In the genomic region with DNA sequence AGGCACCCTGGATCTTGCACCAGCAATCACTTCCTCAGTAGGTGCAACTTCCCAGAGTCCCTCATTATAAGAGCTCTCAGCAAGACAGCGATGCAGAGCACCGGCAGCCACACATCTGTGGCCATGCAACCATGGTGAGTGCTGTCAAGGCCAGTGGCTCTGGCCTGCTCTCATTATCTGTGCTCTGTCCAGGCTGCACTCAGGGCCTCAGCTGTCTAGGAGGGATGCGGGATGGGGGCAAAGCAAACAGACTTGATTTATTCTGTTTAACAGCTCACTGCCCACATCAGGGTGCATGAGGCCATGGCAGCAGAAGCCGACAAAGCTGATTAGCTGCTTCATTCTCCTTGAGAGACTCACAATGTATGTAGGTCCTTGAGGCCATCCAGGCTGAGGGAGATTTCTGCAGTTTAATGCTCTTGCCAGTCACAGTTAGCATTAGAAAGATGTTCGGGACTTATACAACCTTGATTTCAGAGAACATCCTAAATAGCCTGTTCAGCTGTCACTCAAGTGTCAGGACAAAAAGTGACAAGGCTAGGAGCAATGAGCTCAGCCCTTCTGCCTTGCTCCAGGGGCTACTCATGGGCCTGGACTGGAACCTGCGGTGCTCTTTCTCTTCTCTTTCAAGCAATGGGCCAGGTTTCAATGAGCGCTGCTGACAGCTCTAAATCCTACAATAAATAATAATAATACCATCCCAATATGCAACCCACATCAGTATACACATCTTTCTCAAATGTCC, we compare ENCODE assay signal across 14 mouse cellular contexts.
DNase-seq lines count a peak whose midpoint lies in the region; ATAC-seq and TF ChIP-seq lines count a peak whose summit lies in the region.
"Had no signal": no experiment of that assay in that cellular context is flagged by ENCODE, and none has a peak within 500 bp of the region (broad histone marks: within the 10 kb centered on the region; RNA-seq: fewer than 3 reads in every experiment).

No protein-coding gene starts in this region.

- peak; percentile 83 for ATAC-seq in kidney, embryonic 14.5 days (ENCODE audit: low FRiP score, low TSS enrichment)
- peak; percentile 87; the same call in 1 of the 2 replicates for ATAC-seq in embryonic facial prominence, embryonic 14.5 days (ENCODE audit: low read depth)
- peak; percentile 82 for ATAC-seq in hindbrain, postnatal 0 days
- peak; percentile 65; the same call in 1 of the 2 replicates for ATAC-seq in neural tube, embryonic 14.5 days (ENCODE audit: low read depth)
- no peak for ATAC-seq in stomach, postnatal 0 days (ENCODE audit: low FRiP score, low TSS enrichment)

- H3K27me3 ChIP-seq in kidney, embryonic 14.5 days (ENCODE audit: control insufficient read depth, insufficient read depth, low read length), result no peaks in the 10 kb centered on the region
- H3K27me3 ChIP-seq in embryonic facial prominence, embryonic 14.5 days (replicated peaks; ENCODE audit: control insufficient read depth, insufficient read depth, low read length), result no peaks in the 10 kb centered on the region
- H3K27me3 ChIP-seq in hindbrain, postnatal 0 days (ENCODE audit: insufficient read depth, low read length), result no peaks in the 10 kb centered on the region
- H3K27me3 ChIP-seq in neural tube, embryonic 14.5 days (ENCODE audit: control insufficient read depth, insufficient read depth, low read length), result no peaks in the 10 kb centered on the region
- no peaks in the 10 kb centered on the region for H3K27me3 ChIP-seq in stomach, postnatal 0 days (ENCODE audit: control insufficient read depth, insufficient read depth, low read length)
- H3K27me3 ChIP-seq: limb, embryonic 12.5 days; lung, embryonic 15.5 days had no signal

- no peak overlapping the region for H3K4me3 ChIP-seq in kidney, embryonic 14.5 days (ENCODE audit: low read length)
- H3K4me3 ChIP-seq in embryonic facial prominence, embryonic 14.5 days (ENCODE audit: low read depth, low read length), result no peak overlapping the region
- no peak overlapping the region for H3K4me3 ChIP-seq in hindbrain, postnatal 0 days (ENCODE audit: low read length)
- no peak overlapping the region for H3K4me3 ChIP-seq in neural tube, embryonic 14.5 days (ENCODE audit: low read depth, low read length)
- no peak overlapping the region for H3K4me3 ChIP-seq in stomach, postnatal 0 days (ENCODE audit: low read depth, low read length)
- H3K4me3 ChIP-seq in left cerebral cortex, adult 2 months, result no peak overlapping the region
- H3K4me3 ChIP-seq: limb, embryonic 12.5 days; lung, embryonic 15.5 days; myocyte had no signal

- no peaks in the 10 kb centered on the region for H3K9me3 ChIP-seq in kidney, embryonic 14.5 days (ENCODE audit: control insufficient read depth, low read length)
- H3K9me3 ChIP-seq in embryonic facial prominence, embryonic 14.5 days (ENCODE audit: control insufficient read depth, low read length), result no peaks in the 10 kb centered on the region
- no peaks in the 10 kb centered on the region for H3K9me3 ChIP-seq in hindbrain, postnatal 0 days (ENCODE audit: low read length)
- H3K9me3 ChIP-seq in neural tube, embryonic 14.5 days (ENCODE audit: control insufficient read depth, low read length), result no peaks in the 10 kb centered on the region
- no peaks in the 10 kb centered on the region for H3K9me3 ChIP-seq in stomach, postnatal 0 days (ENCODE audit: control insufficient read depth, low read length)
- H3K9me3 ChIP-seq: limb, embryonic 12.5 days; lung, embryonic 15.5 days had no signal

- TF ChIP-seq CTCF in hindbrain, postnatal 0 days (IDR thresholded peaks at IDR 0.05; ENCODE audit: low read depth), result no peak
- no peak for TF ChIP-seq CTCF in stomach, postnatal 0 days (IDR thresholded peaks at IDR 0.05; ENCODE audit: low read depth)
- no peak for TF ChIP-seq CTCF in left cerebral cortex, adult 2 months (IDR thresholded peaks at IDR 0.05)

- no peak overlapping the region for H3K4me2 ChIP-seq in kidney, embryonic 14.5 days (replicated peaks; ENCODE audit: low read depth, low read length)
- no peak overlapping the region for H3K4me2 ChIP-seq in embryonic facial prominence, embryonic 14.5 days (ENCODE audit: low read depth, low read length)
- no peak overlapping the region for H3K4me2 ChIP-seq in hindbrain, postnatal 0 days (ENCODE audit: low read depth, low read length)
- no peak overlapping the region for H3K4me2 ChIP-seq in neural tube, embryonic 14.5 days (ENCODE audit: low read depth, low read length)
- no peak overlapping the region for H3K4me2 ChIP-seq in stomach, postnatal 0 days (replicated peaks; ENCODE audit: low read depth)
- H3K4me2 ChIP-seq: limb, embryonic 12.5 days; lung, embryonic 15.5 days had no signal

- no peak overlapping the region for H3K9ac ChIP-seq in kidney, embryonic 14.5 days (ENCODE audit: low read depth, low read length)
- H3K9ac ChIP-seq in embryonic facial prominence, embryonic 14.5 days (ENCODE audit: low read depth, low read length), result no peak overlapping the region
- no peak overlapping the region for H3K9ac ChIP-seq in hindbrain, postnatal 0 days (replicated peaks; ENCODE audit: low read length)
- H3K9ac ChIP-seq in neural tube, embryonic 14.5 days (replicated peaks; ENCODE audit: low read depth, low read length), result no peak overlapping the region
- no peak overlapping the region for H3K9ac ChIP-seq in stomach, postnatal 0 days (ENCODE audit: low read length)
- H3K9ac ChIP-seq: limb, embryonic 12.5 days; lung, embryonic 15.5 days had no signal

- intact Hi-C loops in left cerebral cortex, adult 2 months (cut with DNase I), result no loop called here
- intact Hi-C loops in heart, postnatal 10 days (cut with DNase I), result no loop called here

- no peak for TF ChIP-seq EP300 in stomach, postnatal 0 days (optimal IDR thresholded peaks at IDR 0.05)

- H3K4me1 ChIP-seq in kidney, embryonic 14.5 days (ENCODE audit: control insufficient read depth, insufficient read depth, low read length), result peaks cover 20% of the 10 kb centered on the region
- no peaks in the 10 kb centered on the region for H3K4me1 ChIP-seq in embryonic facial prominence, embryonic 14.5 days (ENCODE audit: control insufficient read depth, insufficient read depth, low read length)
- peaks cover 9% of the 10 kb centered on the region; the same call in 1 of the 2 replicates for H3K4me1 ChIP-seq in hindbrain, postnatal 0 days (ENCODE audit: insufficient read depth, low read length)
- H3K4me1 ChIP-seq in neural tube, embryonic 14.5 days (ENCODE audit: control insufficient read depth, insufficient read depth, low read length), result peaks cover 6% of the 10 kb centered on the region; the same call in 1 of the 2 replicates
- H3K4me1 ChIP-seq in stomach, postnatal 0 days (replicated peaks; ENCODE audit: control insufficient read depth, insufficient read depth), result no peaks in the 10 kb centered on the region
- H3K4me1 ChIP-seq: lung, embryonic 15.5 days had no signal

- H3K27ac ChIP-seq in kidney, embryonic 14.5 days (ENCODE audit: low read depth, low read length), result no peak overlapping the region
- no peak overlapping the region for H3K27ac ChIP-seq in embryonic facial prominence, embryonic 14.5 days (replicated peaks; ENCODE audit: low read depth, low read length)
- peak overlapping the region; percentile 65 for H3K27ac ChIP-seq in hindbrain, postnatal 0 days
- H3K27ac ChIP-seq in neural tube, embryonic 14.5 days (ENCODE audit: low read depth, low read length), result no peak overlapping the region
- no peak overlapping the region for H3K27ac ChIP-seq in stomach, postnatal 0 days (replicated peaks)
- no peak overlapping the region for H3K27ac ChIP-seq in left cerebral cortex, adult 2 months
- H3K27ac ChIP-seq: limb, embryonic 12.5 days; lung, embryonic 15.5 days had no signal

- no peaks in the 10 kb centered on the region for H3K36me3 ChIP-seq in kidney, embryonic 14.5 days (ENCODE audit: control insufficient read depth, insufficient read depth, low read length)
- no peaks in the 10 kb centered on the region for H3K36me3 ChIP-seq in embryonic facial prominence, embryonic 14.5 days (ENCODE audit: control insufficient read depth, insufficient read depth, low read length)
- no peaks in the 10 kb centered on the region for H3K36me3 ChIP-seq in hindbrain, postnatal 0 days (ENCODE audit: insufficient read depth, low read length)
- H3K36me3 ChIP-seq in neural tube, embryonic 14.5 days (ENCODE audit: control insufficient read depth, insufficient read depth, low read length), result no peaks in the 10 kb centered on the region
- no peaks in the 10 kb centered on the region for H3K36me3 ChIP-seq in stomach, postnatal 0 days (ENCODE audit: control insufficient read depth, insufficient read depth, low read length)
- H3K36me3 ChIP-seq: lung, embryonic 15.5 days had no signal

- DNase-seq in kidney, postnatal 10 days, result no peak
- peak; percentile 57 for DNase-seq in embryonic facial prominence, embryonic 14.5 days (ENCODE audit: low spot score)
- peak; percentile 71 for DNase-seq in hindbrain, postnatal 0 days (ENCODE audit: low spot score)
- no peak for DNase-seq in stomach, postnatal 0 days (ENCODE audit: low spot score)
- DNase-seq in left cerebral cortex, adult 2 months (ENCODE audit: extremely low spot score in 1 of 2, low spot score in 2 of 2), result no peak
- no peak for DNase-seq in heart, postnatal 10 days
- DNase-seq: gastrocnemius, postnatal 10 days; kidney, postnatal 25 days; right cerebral cortex, postnatal 4 days had no signal

- 42% methylated on average over 7 of the region's 7 CpGs for WGBS in kidney, embryonic 14.5 days
- WGBS in embryonic facial prominence, embryonic 14.5 days, result 75% methylated on average over 7 of the region's 7 CpGs
- 32% methylated on average over 7 of the region's 7 CpGs for WGBS in hindbrain, postnatal 0 days
- WGBS in neural tube, embryonic 14.5 days, result 35% methylated on average over 7 of the region's 7 CpGs
- WGBS in stomach, postnatal 0 days, result 71% methylated on average over 7 of the region's 7 CpGs

Comparison
In these comparisons a context has a peak if more than half of its experiments do, and no peak if none do; other contexts are left out.
1. DNase-seq: peak in embryonic facial prominence, embryonic 14.5 days (single experiment) and hindbrain, postnatal 0 days (single experiment); none in kidney, postnatal 10 days (single experiment), stomach, postnatal 0 days (single experiment), left cerebral cortex, adult 2 months (0 of 2) and heart, postnatal 10 days (0 of 2).